Mouse (Mus musculus) retina, postnatal 1 day (tissue): ENCODE results near the gene Fam13c.
A peak's percentile ranks its signal among the peaks of the same experiment; 100 is the strongest.
"Not testable (repeated sequence)": the region's sequence is repeated elsewhere in the genome, so short reads cannot be mapped to it uniquely, and the experiment has no call there.

Experiments
- DNase-seq: peaks from one replicate; pipeline ENCODE4 v3.0.0-alpha.2; 2012

Gene Fam13c

GRCm38 (mm10) chr10:70439676-70440521 lies at the start of gene Fam13c:
Gene Fam13c (plus strand): TSS chr10:70440481.
- DNase-seq = peak; percentile 57

- DNase-seq = no peak
These were observed 44.4 kb upstream of the Fam13c start for GRCm38 (mm10) chr10:70395900-70396299.

GRCm38 (mm10) chr10:70398224-70398623 lies 42.1 kb upstream of the Fam13c start:
- DNase-seq = no peak

- DNase-seq = no peak
These were observed 38.3 kb upstream of the Fam13c start for GRCm38 (mm10) chr10:70402006-70402405.

- no peak for DNase-seq
These were observed 37.6 kb upstream of the Fam13c start for GRCm38 (mm10) chr10:70402711-70403110.

GRCm38 (mm10) chr10:70417811-70418486 lies 22.3 kb upstream of the Fam13c start:
- DNase-seq = no peak

GRCm38 (mm10) chr10:70419282-70420264 lies 20.7 kb upstream of the Fam13c start:
- peak; percentile 63 for DNase-seq

GRCm38 (mm10) chr10:70426373-70426772 lies 13.9 kb upstream of the Fam13c start:
- no peak for DNase-seq

- DNase-seq = no peak
These were observed 12.1 kb upstream of the Fam13c start for GRCm38 (mm10) chr10:70428121-70428662.

- DNase-seq = no peak
These were observed 10.9 kb upstream of the Fam13c start for GRCm38 (mm10) chr10:70429341-70429740.

- DNase-seq = no peak
These were observed 6.9 kb upstream of the Fam13c start for GRCm38 (mm10) chr10:70433334-70433733.

GRCm38 (mm10) chr10:70433736-70434135 lies 6.5 kb upstream of the Fam13c start:
- DNase-seq = not testable (repeated sequence)

GRCm38 (mm10) chr10:70436656-70437055 lies 3.6 kb upstream of the Fam13c start:
- no peak for DNase-seq

GRCm38 (mm10) chr10:70437289-70437688 lies 3.0 kb upstream of the Fam13c start:
- no peak for DNase-seq

- peak; percentile 83 for DNase-seq
These were observed 569 bp downstream of the Fam13c start for GRCm38 (mm10) chr10:70440639-70441461.

- no peak for DNase-seq
These were observed 1.9 kb downstream of the Fam13c start for GRCm38 (mm10) chr10:70442156-70442555.

- DNase-seq = no peak
These were observed 2.3 kb downstream of the Fam13c start for GRCm38 (mm10) chr10:70442623-70443022.

- DNase-seq = no peak
These were observed 7.5 kb downstream of the Fam13c start for GRCm38 (mm10) chr10:70447787-70448186.

- DNase-seq = no peak
These were observed 8.9 kb downstream of the Fam13c start for GRCm38 (mm10) chr10:70449206-70449605.

GRCm38 (mm10) chr10:70455886-70456305 lies 15.6 kb downstream of the Fam13c start:
- no peak for DNase-seq

GRCm38 (mm10) chr10:70458574-70459263 lies 18.4 kb downstream of the Fam13c start:
- peak; percentile 86 for DNase-seq
